16 mouse cellular contexts compared by ENCODE assay signal in the genomic region with DNA sequence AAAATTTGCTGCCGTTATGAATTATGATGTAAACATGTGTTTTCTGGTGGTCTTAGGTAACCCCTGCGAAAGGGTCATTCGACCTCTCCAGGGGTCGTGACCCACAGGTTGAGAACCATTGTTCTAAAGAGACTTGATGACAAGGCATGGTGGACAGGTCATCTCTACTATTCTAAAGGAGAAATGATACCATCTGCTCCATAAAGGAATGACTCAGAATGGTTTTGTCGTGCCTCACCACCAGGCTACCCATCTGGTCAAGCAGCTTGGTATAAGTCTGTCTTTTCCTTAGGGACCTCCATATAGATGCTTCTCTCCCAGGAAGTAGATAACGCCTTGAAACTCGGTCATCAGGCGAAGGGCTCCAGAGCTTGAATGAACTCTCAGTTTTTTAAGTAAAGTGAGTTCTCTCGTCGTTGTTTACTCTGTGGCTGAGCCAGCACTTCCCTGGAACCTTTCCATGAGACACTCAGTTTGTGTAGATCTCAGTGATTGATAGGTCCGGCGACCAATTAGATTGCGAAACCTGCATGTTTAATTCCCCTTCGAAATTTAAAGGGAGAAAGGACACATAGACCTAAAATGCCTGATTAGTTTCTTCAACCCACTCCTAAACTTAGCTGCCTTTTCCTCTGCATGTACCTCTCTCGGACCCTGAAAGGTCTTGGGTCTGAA. TPM values are rescaled to one million over a fixed set of nuclear protein-coding genes. Genes with fewer than 3 reads are reported as not detected.
DNase-seq lines count a peak whose midpoint lies in the region; ATAC-seq and TF ChIP-seq lines count a peak whose summit lies in the region.
"Had no signal": no experiment of that assay in that cellular context is flagged by ENCODE, and none has a peak within 500 bp of the region (broad histone marks: within the 10 kb centered on the region; RNA-seq: fewer than 3 reads in every experiment).

No protein-coding gene starts in this region.

- no peak overlapping the region for H3K4me2 ChIP-seq in neural tube, embryonic 15.5 days
- H3K4me2 ChIP-seq: hindbrain, embryonic 14.5 days; stomach, embryonic 15.5 days had no signal

- H3K9ac ChIP-seq in neural tube, embryonic 15.5 days (replicated peaks) = no peak overlapping the region
- H3K9ac ChIP-seq: hindbrain, embryonic 14.5 days; stomach, embryonic 15.5 days had no signal

- no peak overlapping the region; the same call in 1 of the 2 replicates for H3K4me3 ChIP-seq in layer of hippocampus, adult 2 months
- H3K4me3 ChIP-seq in neural tube, embryonic 15.5 days (replicated peaks) = no peak overlapping the region
- H3K4me3 ChIP-seq: stomach, embryonic 15.5 days had no signal

- 87% methylated on average over 15 of the region's 15 CpGs for WGBS in neural tube, embryonic 15.5 days

- H3K4me1 ChIP-seq in neural tube, embryonic 15.5 days = no peaks in the 10 kb centered on the region
- H3K4me1 ChIP-seq: stomach, embryonic 15.5 days had no signal

- peak overlapping the region; percentile 85 for H3K27ac ChIP-seq in layer of hippocampus, adult 2 months
- H3K27ac ChIP-seq in neural tube, embryonic 15.5 days (replicated peaks) = no peak overlapping the region
- H3K27ac ChIP-seq: hindbrain, embryonic 14.5 days; stomach, embryonic 15.5 days had no signal

- no peak for TF ChIP-seq CTCF in layer of hippocampus, adult 2 months (conservative IDR thresholded peaks at IDR 0.05)

- DNase-seq in adrenal gland, postnatal 10 days = peak; percentile 25
- no peak for DNase-seq in adrenal gland, postnatal 4 days (ENCODE audit: low spot score in 2 of 2)
- no peak for DNase-seq in layer of hippocampus, adult 2 months (ENCODE audit: low spot score in 2 of 2)
- no peak for DNase-seq in layer of hippocampus, postnatal 10 days (ENCODE audit: low spot score in 2 of 2)
- peak; percentile 29 for DNase-seq in right cerebral cortex, postnatal 14 days
- no peak for DNase-seq in right cerebral cortex, postnatal 25 days
- DNase-seq in lung, postnatal 4 days = peak; percentile 12 to 23
- DNase-seq: kidney, adult 18-20 months; thymus, postnatal 4 days had no signal

- no peaks in the 10 kb centered on the region for H3K27me3 ChIP-seq in neural tube, embryonic 15.5 days (replicated peaks)
- H3K27me3 ChIP-seq: stomach, embryonic 15.5 days had no signal

- H3K36me3 ChIP-seq in neural tube, embryonic 15.5 days = no peaks in the 10 kb centered on the region
- H3K36me3 ChIP-seq: stomach, embryonic 15.5 days had no signal

- ATAC-seq in neural tube, embryonic 15.5 days (ENCODE audit: low FRiP score) = no peak
- ATAC-seq: midbrain, embryonic 16.5 days had no signal

- H3K9me3 ChIP-seq in neural tube, embryonic 15.5 days (replicated peaks) = no peaks in the 10 kb centered on the region
- H3K9me3 ChIP-seq: stomach, embryonic 15.5 days had no signal

RNA-seq across cellular contexts. Expression of gene Lgi1, which starts 10.5 kb away (rescaled TPM):
- total RNA-seq in adrenal gland, postnatal 10 days (2021) = 1 to 10 TPM; 3.2 to 5.8 TPM
- total RNA-seq in adrenal gland, postnatal 4 days (2021) = 1 to 10 TPM; 4.6 to 5.3 TPM
- total RNA-seq in layer of hippocampus, adult 2 months (2021) = 100 to 1,000 TPM; 196 to 209 TPM
- total RNA-seq in layer of hippocampus, postnatal 10 days (2021) = 100 to 1,000 TPM; 117 to 133 TPM
- polyA plus RNA-seq in neural tube, embryonic 15.5 days (2015; fragmentation: Nextera tagmentation; extraction: Ambion mirVana) = 19.5 and 24.7 TPM in 2 replicates
- total RNA-seq: common myeloid progenitor, adult 5-6 weeks; MEL; neutrophil, adult 5-6 weeks had no signal

RNA-seq across cellular contexts. Expression of gene Fra10ac1, which starts 50.9 kb away (rescaled TPM):
- 10 to 100 TPM; 13.4 to 18.8 TPM for total RNA-seq in adrenal gland, postnatal 10 days (2021)
- total RNA-seq in adrenal gland, postnatal 4 days (2021) = 10 to 100 TPM; 16.6 to 19.3 TPM
- total RNA-seq in layer of hippocampus, adult 2 months (2021) = 10 to 100 TPM; 17.8 to 22.4 TPM
- total RNA-seq in layer of hippocampus, postnatal 10 days (2021) = 10 to 100 TPM; 18.5 to 20.8 TPM
- 38.6 and 39.2 TPM in 2 replicates for polyA plus RNA-seq in neural tube, embryonic 15.5 days (2015; fragmentation: Nextera tagmentation; extraction: Ambion mirVana)

Comparison
In these comparisons a context has a peak if more than half of its experiments do, and no peak if none do; other contexts are left out.
1. DNase-seq: peak in adrenal gland, postnatal 10 days (single experiment), right cerebral cortex, postnatal 14 days (single experiment) and lung, postnatal 4 days (2 of 2); none in adrenal gland, postnatal 4 days (0 of 2), layer of hippocampus, adult 2 months (0 of 2), layer of hippocampus, postnatal 10 days (0 of 2) and right cerebral cortex, postnatal 25 days (single experiment).
2. RNA of gene Lgi1, which starts 10.5 kb away (total RNA-seq): 196 to 209 TPM in layer of hippocampus, adult 2 months and 117 to 133 TPM in layer of hippocampus, postnatal 10 days; 3.2 to 5.8 TPM in adrenal gland, postnatal 10 days and 4.6 to 5.3 TPM in adrenal gland, postnatal 4 days; every median in the first group is over 10 times any median in the second.